23 mouse cellular contexts compared by ENCODE assay signal in the genomic region with DNA sequence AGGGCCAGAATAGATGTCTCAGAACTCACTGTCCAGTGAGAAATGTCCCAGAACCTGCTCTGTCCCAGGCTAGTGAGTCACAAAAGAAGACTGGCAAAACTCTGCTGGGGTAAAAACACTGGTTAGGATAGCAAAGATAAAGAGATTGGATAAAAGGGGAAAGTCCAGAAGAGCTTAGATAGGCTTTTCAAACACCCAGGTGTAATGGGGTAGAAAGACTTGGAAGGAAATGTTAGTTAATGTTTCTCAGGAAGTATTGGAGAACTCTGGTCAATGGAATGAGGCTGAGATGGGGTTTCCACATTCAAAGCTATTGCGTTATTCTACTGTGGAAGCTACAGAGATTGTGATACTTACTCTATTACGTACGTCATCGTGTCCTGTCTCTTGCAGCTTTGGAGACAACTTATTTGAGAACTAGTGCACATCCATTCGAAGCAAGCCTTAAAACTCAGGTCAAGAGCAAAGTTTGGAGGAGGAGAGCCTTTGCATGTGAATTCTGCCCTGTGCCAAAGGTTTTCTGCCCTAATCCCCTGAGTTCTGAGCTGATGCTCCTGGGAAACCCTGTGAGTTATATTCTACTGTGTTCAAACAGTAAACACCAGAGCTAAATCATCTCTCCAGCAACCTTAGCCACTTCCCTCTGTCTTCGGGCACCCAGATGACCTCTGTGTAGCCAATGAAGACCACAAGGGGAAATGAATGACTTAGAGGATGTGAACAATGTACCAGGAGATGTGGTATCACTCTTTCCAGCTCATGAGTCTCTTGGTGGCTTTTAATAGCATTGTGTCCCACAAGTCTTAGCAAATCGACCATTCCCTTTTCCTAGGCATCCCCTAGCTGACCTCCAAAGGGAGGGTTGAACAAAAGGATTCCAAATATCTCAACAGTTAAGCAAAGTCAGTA. TPM values are rescaled to one million over a fixed set of nuclear protein-coding genes. Genes with fewer than 3 reads are reported as not detected.
DNase-seq lines count a peak whose midpoint lies in the region; ATAC-seq and TF ChIP-seq lines count a peak whose summit lies in the region.
"Had no signal": no experiment of that assay in that cellular context is flagged by ENCODE, and none has a peak within 500 bp of the region (broad histone marks: within the 10 kb centered on the region; RNA-seq: fewer than 3 reads in every experiment).

No protein-coding gene starts in this region.

- no peaks in the 10 kb centered on the region for H3K79me2 ChIP-seq in liver, adult 2 months (ENCODE audit: control insufficient read depth, insufficient read depth, low read length)
- H3K79me2 ChIP-seq in myocyte (ENCODE audit: control insufficient read depth, insufficient read depth), result no peaks in the 10 kb centered on the region

- no peaks in the 10 kb centered on the region for H3K9me3 ChIP-seq in liver, postnatal 0 days (ENCODE audit: low read length)
- H3K9me3 ChIP-seq in intestine, embryonic 16.5 days (ENCODE audit: control insufficient read depth, low read length), result no peaks in the 10 kb centered on the region
- no peaks in the 10 kb centered on the region for H3K9me3 ChIP-seq in midbrain, embryonic 15.5 days
- H3K9me3 ChIP-seq: embryonic facial prominence, embryonic 10.5 days; hindbrain, embryonic 10.5 days; limb, embryonic 13.5 days; midbrain, embryonic 10.5 days; neural tube, embryonic 13.5 days had no signal

- no peak overlapping the region for H3K4me3 ChIP-seq in liver, adult 2 months (ENCODE audit: insufficient read depth, low read depth, low read length)
- H3K4me3 ChIP-seq in liver, postnatal 0 days (ENCODE audit: low read depth, low read length), result no peak overlapping the region
- peak overlapping the region; percentile 4; the same call in 1 of the 2 replicates for H3K4me3 ChIP-seq in bone marrow macrophage, adult 2 months (ENCODE audit: insufficient read depth, low read length)
- no peak overlapping the region for H3K4me3 ChIP-seq in intestine, embryonic 16.5 days (ENCODE audit: low read length)
- H3K4me3 ChIP-seq in myocyte, result no peak overlapping the region
- H3K4me3 ChIP-seq in midbrain, embryonic 15.5 days, result no peak overlapping the region
- H3K4me3 ChIP-seq: embryonic facial prominence, embryonic 10.5 days; gastrocnemius, adult 2 months; hindbrain, embryonic 10.5 days; limb, embryonic 13.5 days; midbrain, embryonic 10.5 days; neural tube, embryonic 13.5 days had no signal

- TF ChIP-seq POLR2A in liver, adult 2 months (IDR thresholded peaks at IDR 0.05; ENCODE audit: extremely low read depth, insufficient read depth, low read length), result no peak
- TF ChIP-seq POLR2A in bone marrow macrophage, adult 2 months (IDR thresholded peaks at IDR 0.05; ENCODE audit: borderline replicate concordance, low read depth, low read length), result no peak
- no peak for TF ChIP-seq POLR2A in myocyte (IDR thresholded peaks at IDR 0.05; ENCODE audit: insufficient read length, low read depth)

- H3K27me3 ChIP-seq in liver, adult 2 months (ENCODE audit: control insufficient read depth, insufficient read depth, low read length), result no peaks in the 10 kb centered on the region
- no peaks in the 10 kb centered on the region for H3K27me3 ChIP-seq in liver, postnatal 0 days (ENCODE audit: insufficient read depth, low read length)
- H3K27me3 ChIP-seq in intestine, embryonic 16.5 days (replicated peaks; ENCODE audit: control insufficient read depth, insufficient read depth, low read length), result no peaks in the 10 kb centered on the region
- no peaks in the 10 kb centered on the region for H3K27me3 ChIP-seq in myocyte (ENCODE audit: control insufficient read depth, insufficient read depth, insufficient read length)
- H3K27me3 ChIP-seq in midbrain, embryonic 15.5 days (replicated peaks), result no peaks in the 10 kb centered on the region
- H3K27me3 ChIP-seq: limb, embryonic 13.5 days; neural tube, embryonic 13.5 days had no signal

- H3ac ChIP-seq in myocyte (ENCODE audit: control insufficient read depth, insufficient read length), result no peak overlapping the region

- 37% methylated on average over 7 of the region's 7 CpGs for WGBS in liver, adult 2 months
- WGBS in liver, postnatal 0 days (ENCODE audit: insufficient replicate concordance), result 39% methylated on average over 7 of the region's 7 CpGs
- WGBS in intestine, embryonic 16.5 days, result 75% methylated on average over 7 of the region's 7 CpGs
- WGBS in midbrain, embryonic 15.5 days, result 88% methylated on average over 7 of the region's 7 CpGs

- no peak for TF ChIP-seq CTCF in liver, adult 2 months (IDR thresholded peaks at IDR 0.05; ENCODE audit: low read depth, low read length)
- TF ChIP-seq CTCF in liver, postnatal 0 days (IDR thresholded peaks at IDR 0.05; ENCODE audit: low read depth), result no peak
- TF ChIP-seq CTCF in bone marrow macrophage, adult 2 months (IDR thresholded peaks at IDR 0.05; ENCODE audit: low read depth, low read length), result no peak

- no peak for TF ChIP-seq EP300 in liver, postnatal 0 days (IDR thresholded peaks at IDR 0.05; ENCODE audit: low read depth)

- ATAC-seq in liver, postnatal 0 days, result no peak
- peak; percentile 76 for ATAC-seq in intestine, embryonic 16.5 days
- ATAC-seq in midbrain, embryonic 15.5 days (replicated peaks), result no peak
- ATAC-seq: hindbrain, postnatal 0 days; lung, postnatal 0 days had no signal

- peak overlapping the region; percentile 34; the same call in 1 of the 2 replicates for H3K27ac ChIP-seq in liver, adult 2 months (replicated peaks; ENCODE audit: insufficient read depth, low read depth, low read length)
- no peak overlapping the region for H3K27ac ChIP-seq in liver, postnatal 0 days (ENCODE audit: low read depth)
- peak overlapping the region; percentile 93 for H3K27ac ChIP-seq in bone marrow macrophage, adult 2 months (ENCODE audit: insufficient read depth, low read depth, low read length)
- H3K27ac ChIP-seq in intestine, embryonic 16.5 days (ENCODE audit: low read length), result peak overlapping the region; percentile 84
- no peak overlapping the region for H3K27ac ChIP-seq in midbrain, embryonic 15.5 days
- H3K27ac ChIP-seq: embryonic facial prominence, embryonic 10.5 days; gastrocnemius, adult 2 months; hindbrain, embryonic 10.5 days; hindbrain, postnatal 0 days; limb, embryonic 13.5 days; liver, embryonic 14.5 days; midbrain, embryonic 10.5 days; neural tube, embryonic 13.5 days had no signal

- peak; percentile 95 for DNase-seq in liver, adult 2 months (ENCODE audit: extremely low read depth, low read depth, low spot score)
- DNase-seq in liver, postnatal 0 days, result no peak
- no peak for DNase-seq in left cerebral cortex, postnatal 36 days (ENCODE audit: low spot score in 2 of 2)
- no peak for DNase-seq in layer of hippocampus, postnatal 10 days (ENCODE audit: low spot score in 2 of 2)
- DNase-seq: adrenal gland, postnatal 14 days; cerebellum, adult 2 months; gastrocnemius, adult 2 months; heart, adult 18-20 months; kidney, postnatal 4 days; right cerebral cortex, postnatal 14 days; thymus, postnatal 14 days had no signal

- intact Hi-C loops in left cerebral cortex, postnatal 36 days (cut with DNase I), result no loop called here

- no peak overlapping the region for H3K9ac ChIP-seq in liver, adult 2 months (ENCODE audit: low read depth, low read length)
- no peak overlapping the region for H3K9ac ChIP-seq in liver, postnatal 0 days (replicated peaks)
- H3K9ac ChIP-seq in intestine, embryonic 16.5 days (ENCODE audit: low read depth, low read length), result no peak overlapping the region
- no peak overlapping the region for H3K9ac ChIP-seq in midbrain, embryonic 15.5 days
- H3K9ac ChIP-seq: limb, embryonic 13.5 days; liver, embryonic 14.5 days; neural tube, embryonic 13.5 days had no signal

- H3K4me1 ChIP-seq in liver, adult 2 months (ENCODE audit: control insufficient read depth, insufficient read depth, low read length), result peaks cover 8% of the 10 kb centered on the region
- peaks cover 10% of the 10 kb centered on the region for H3K4me1 ChIP-seq in liver, postnatal 0 days (ENCODE audit: insufficient read depth)
- H3K4me1 ChIP-seq in bone marrow macrophage, adult 2 months (ENCODE audit: control insufficient read depth, insufficient read depth, low read length), result peaks cover 78% of the 10 kb centered on the region
- H3K4me1 ChIP-seq in intestine, embryonic 16.5 days (ENCODE audit: control insufficient read depth, insufficient read depth, low read length), result peaks cover 18% of the 10 kb centered on the region
- peaks cover 6% of the 10 kb centered on the region for H3K4me1 ChIP-seq in midbrain, embryonic 15.5 days
- H3K4me1 ChIP-seq: embryonic facial prominence, embryonic 10.5 days; hindbrain, embryonic 10.5 days; midbrain, embryonic 10.5 days had no signal

- no peaks in the 10 kb centered on the region for H3K36me3 ChIP-seq in liver, adult 2 months (ENCODE audit: control insufficient read depth, insufficient read depth, low read length)
- no peaks in the 10 kb centered on the region for H3K36me3 ChIP-seq in liver, postnatal 0 days (replicated peaks; ENCODE audit: insufficient read depth, low read length)
- no peaks in the 10 kb centered on the region for H3K36me3 ChIP-seq in intestine, embryonic 16.5 days (ENCODE audit: control insufficient read depth, insufficient read depth, low read length)
- no peaks in the 10 kb centered on the region for H3K36me3 ChIP-seq in myocyte (ENCODE audit: control insufficient read depth, insufficient read depth)
- H3K36me3 ChIP-seq in midbrain, embryonic 15.5 days (replicated peaks), result no peaks in the 10 kb centered on the region
- H3K36me3 ChIP-seq: embryonic facial prominence, embryonic 10.5 days; hindbrain, embryonic 10.5 days; limb, embryonic 13.5 days; midbrain, embryonic 10.5 days; neural tube, embryonic 13.5 days had no signal

- no peak overlapping the region for H3K4me2 ChIP-seq in liver, postnatal 0 days (ENCODE audit: low read depth, low read length)
- H3K4me2 ChIP-seq in intestine, embryonic 16.5 days (ENCODE audit: low read depth, low read length), result peak overlapping the region; percentile 38; the same call in 1 of the 2 replicates
- peak overlapping the region; percentile 39 for H3K4me2 ChIP-seq in myocyte (ENCODE audit: low read depth)
- H3K4me2 ChIP-seq in midbrain, embryonic 15.5 days, result no peak overlapping the region
- H3K4me2 ChIP-seq: limb, embryonic 13.5 days; neural tube, embryonic 13.5 days had no signal

TF ChIP-seq in myocyte, 11 proteins besides CTCF, POLR2A, EP300 and RAD21 (continues in another document):
- TF ChIP-seq TCF3 (IDR thresholded peaks at IDR 0.05; ENCODE audit: insufficient read length, low read depth) (no peak), E2F4 (IDR thresholded peaks at IDR 0.05; ENCODE audit: insufficient read depth) (no peak)

RNA-seq across cellular contexts. Expression of a gene that starts 1.0 kb away (rescaled TPM):
- 81.7 and 88.7 TPM in 2 replicates for total RNA-seq in liver, adult 2 months (2014; rRNA removed)
- polyA plus RNA-seq in liver, adult 2 months (2012; rRNA removed), result 48.1 and 61.2 TPM in 2 replicates
- polyA plus RNA-seq in liver, postnatal 0 days (2015; fragmentation: Nextera tagmentation; extraction: Ambion mirVana), result 35.3 and 38.9 TPM in 2 replicates
- 302 TPM in 2 replicates for polyA plus RNA-seq in bone marrow macrophage, adult 2 months (2012; ENCODE audit: insufficient read depth, insufficient read length, missing spikeins)
- 20.8 and 22.7 TPM in 2 replicates for polyA plus RNA-seq in intestine, embryonic 16.5 days (2015; fragmentation: Nextera tagmentation; extraction: Ambion mirVana)
- 0.24 TPM for polyA plus RNA-seq in myocyte (2012; fragmentation: generic; extraction: Trizol)
- polyA plus RNA-seq in midbrain, embryonic 15.5 days (2015; fragmentation: Nextera tagmentation; extraction: Ambion mirVana), result 83.5 and 88.1 TPM in 2 replicates
- 10 to 100 TPM; 38.0 to 54.5 TPM for total RNA-seq in left cerebral cortex, postnatal 36 days (2021)
- total RNA-seq in layer of hippocampus, postnatal 10 days (2021), result 10 to 100 TPM; 37.8 to 45.1 TPM

Comparison
In these comparisons a context has a peak if more than half of its experiments do, and no peak if none do; other contexts are left out.
1. H3K27ac ChIP-seq: peak in liver, adult 2 months (single experiment), bone marrow macrophage, adult 2 months (single experiment) and intestine, embryonic 16.5 days (single experiment); none in liver, postnatal 0 days (single experiment) and midbrain, embryonic 15.5 days (single experiment).
2. H3K4me2 ChIP-seq: peak in intestine, embryonic 16.5 days (single experiment) and myocyte (single experiment); none in liver, postnatal 0 days (single experiment) and midbrain, embryonic 15.5 days (single experiment).
3. RNA of a gene that starts 1.0 kb away (polyA plus RNA-seq): 302 TPM in bone marrow macrophage, adult 2 months, 83.5 to 88.1 TPM in midbrain, embryonic 15.5 days, 48.1 to 61.2 TPM in liver, adult 2 months, 35.3 to 38.9 TPM in liver, postnatal 0 days and 20.8 to 22.7 TPM in intestine, embryonic 16.5 days; 0.24 TPM in myocyte (single experiment); every median in the first group is over 10 times any median in the second.